Mouse (Mus musculus) ovary, postnatal 36 days (tissue): ENCODE measurements around the gene Smtn.
A peak's percentile ranks its signal among the peaks of the same experiment; 100 is the strongest.

Source experiments
- DNase-seq: peaks from one replicate; pipeline ENCODE4 v3.0.0; 2022; ENCODE audit warnings: low spot score, mixed read lengths

The Smtn gene

DNA sequence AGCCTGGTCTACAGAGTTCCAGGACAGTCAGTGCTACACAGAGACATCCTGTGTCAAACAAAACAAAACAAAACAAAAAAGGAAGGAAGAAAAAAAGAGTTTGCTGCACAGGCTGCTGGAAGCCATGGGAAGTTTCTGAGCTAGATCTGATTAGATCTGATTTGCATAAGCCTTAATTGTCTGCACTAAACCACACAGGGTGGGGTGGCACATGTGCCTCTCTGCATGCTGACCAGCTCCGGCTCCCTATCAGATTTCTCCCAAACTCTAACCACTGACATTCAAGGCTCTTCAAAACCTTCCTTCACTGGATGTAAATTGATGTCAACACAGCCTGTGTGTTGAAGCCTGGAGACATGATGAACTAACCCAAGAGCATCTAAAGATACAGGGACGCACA lies 6.6 kb upstream of the Smtn start:
- DNase-seq = no peak

DNA sequence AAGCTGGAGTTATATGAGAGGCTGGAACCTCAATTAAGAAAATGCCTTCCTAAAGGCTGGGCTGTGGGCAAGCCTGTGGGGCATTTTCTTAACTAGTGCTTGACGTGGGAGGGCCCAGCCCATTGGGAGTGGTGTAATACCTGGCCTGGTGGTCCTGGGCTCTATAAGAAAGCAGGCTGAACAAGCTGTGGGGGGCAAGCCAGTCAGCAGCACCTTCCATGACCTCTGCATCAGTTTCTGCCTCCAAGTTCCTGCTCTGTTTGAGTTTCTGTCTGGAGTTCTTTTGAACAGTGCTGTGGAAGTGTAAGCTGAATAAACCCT lies 5.8 kb upstream of the Smtn start:
- no peak for DNase-seq

DNA sequence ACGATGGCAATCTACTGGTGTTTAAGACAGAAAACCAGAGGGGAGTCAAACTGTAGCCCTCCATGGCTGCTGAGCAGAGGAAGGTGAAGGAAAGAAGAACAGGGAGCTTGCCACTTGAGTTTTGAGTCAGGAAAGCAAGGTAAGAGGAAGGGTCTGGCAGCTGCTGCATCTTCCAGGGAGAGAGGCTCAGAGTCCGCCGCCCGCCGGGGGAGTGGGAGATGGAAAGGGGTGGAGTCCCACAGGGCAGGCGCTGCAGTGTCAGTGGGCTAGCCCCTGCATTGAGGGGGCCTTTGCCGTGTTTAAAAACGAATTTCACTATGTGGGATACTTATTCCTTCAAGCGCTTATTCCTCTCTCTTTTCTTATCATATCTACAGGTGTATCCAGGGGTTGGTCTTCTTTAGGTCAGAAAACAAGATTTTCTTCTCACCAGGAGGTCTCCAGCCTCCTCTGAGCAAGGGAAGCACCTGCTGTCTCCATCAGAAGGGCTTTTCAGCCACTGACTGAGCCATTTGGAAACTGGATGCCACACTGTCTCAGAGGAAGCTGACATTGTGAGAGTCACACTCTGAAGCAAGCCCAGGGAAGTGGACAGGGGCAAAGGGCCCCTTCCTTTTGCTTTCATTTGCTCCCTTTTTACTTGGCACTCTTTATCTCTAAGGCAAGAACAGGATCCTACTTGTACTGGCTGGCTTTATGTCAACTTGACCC lies 5.3 kb upstream of the Smtn start:
- no peak for DNase-seq

DNA sequence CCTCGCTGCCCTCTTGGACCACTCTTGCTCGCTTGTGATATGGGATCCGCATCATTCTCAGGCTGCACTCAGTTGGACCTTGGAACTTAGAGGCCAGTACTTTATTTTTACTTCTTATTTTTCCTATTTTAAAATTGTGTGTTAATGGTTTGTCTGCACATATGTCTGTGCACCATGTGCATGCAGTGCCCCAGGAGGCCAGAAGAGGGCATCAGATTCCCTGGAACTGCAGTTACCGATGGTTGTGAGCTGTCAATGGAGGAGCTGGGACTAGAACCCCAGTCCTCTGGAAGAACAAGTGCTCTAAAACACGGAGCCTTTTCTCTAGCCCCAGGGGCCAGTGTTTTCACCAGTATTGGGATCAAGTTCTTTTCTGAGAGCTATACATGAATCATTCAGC lies 4.0 kb upstream of the Smtn start:
- DNase-seq = no peak

DNA sequence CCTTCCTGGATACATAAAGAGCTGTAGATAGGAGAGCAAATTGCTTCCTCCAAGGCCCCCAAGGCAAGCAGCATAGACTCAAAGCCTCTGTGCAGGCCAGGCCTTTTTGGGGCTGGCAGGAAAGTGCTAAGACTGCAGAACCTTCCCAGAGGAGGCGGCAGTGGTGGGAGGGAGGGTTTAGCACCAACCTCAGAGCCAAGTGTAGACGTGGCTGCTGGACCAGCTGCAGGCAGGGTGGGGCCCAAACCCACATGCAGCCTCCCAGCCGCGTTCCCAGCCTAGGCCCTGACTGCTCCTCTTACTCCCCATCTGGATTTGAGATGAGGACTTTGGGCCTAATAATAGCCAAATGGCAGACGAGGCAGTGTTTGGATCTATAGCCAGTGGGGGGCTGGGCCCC lies 2.6 kb upstream of the Smtn start:
- DNase-seq = peak; percentile 49

DNA sequence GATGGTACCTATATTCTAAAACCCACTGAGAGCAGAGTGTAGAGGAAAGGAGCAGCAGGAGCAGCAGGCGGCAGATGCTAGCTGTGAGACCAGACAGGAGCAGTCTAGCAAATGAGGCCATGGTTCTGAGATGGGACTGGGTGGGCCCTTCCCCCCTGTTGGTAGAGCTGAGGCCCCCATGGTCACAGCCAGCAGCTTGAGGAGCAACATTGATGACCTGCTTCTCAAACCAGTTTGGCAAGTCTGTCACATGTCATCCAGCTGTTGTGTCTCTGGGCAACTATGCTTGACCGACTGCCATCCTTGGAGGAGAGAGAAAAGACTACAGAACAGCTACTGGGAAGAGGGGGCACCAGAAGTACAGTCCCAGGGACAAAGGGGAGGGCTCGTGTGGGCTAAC lies 1.5 kb upstream of the Smtn start:
- DNase-seq = no peak

DNA sequence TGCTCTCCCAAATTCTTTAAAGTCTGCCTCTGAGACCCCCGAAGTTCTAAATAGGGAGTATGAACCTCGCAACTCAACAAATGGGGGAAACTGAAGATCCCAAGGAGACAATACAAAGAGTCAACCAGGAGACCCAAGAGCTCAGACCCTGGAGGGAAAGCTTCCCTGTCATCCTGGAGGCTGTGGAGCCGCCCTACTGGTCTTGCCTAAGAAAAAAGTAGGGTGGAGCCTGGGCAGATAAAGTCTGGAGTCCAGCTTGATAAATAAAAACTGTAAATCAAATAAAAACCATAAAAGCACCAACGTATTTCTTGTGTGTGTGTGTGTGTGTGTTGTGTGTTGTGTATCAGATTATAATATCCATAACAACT lies 601 bp downstream of the Smtn start:
- DNase-seq = no peak

DNA sequence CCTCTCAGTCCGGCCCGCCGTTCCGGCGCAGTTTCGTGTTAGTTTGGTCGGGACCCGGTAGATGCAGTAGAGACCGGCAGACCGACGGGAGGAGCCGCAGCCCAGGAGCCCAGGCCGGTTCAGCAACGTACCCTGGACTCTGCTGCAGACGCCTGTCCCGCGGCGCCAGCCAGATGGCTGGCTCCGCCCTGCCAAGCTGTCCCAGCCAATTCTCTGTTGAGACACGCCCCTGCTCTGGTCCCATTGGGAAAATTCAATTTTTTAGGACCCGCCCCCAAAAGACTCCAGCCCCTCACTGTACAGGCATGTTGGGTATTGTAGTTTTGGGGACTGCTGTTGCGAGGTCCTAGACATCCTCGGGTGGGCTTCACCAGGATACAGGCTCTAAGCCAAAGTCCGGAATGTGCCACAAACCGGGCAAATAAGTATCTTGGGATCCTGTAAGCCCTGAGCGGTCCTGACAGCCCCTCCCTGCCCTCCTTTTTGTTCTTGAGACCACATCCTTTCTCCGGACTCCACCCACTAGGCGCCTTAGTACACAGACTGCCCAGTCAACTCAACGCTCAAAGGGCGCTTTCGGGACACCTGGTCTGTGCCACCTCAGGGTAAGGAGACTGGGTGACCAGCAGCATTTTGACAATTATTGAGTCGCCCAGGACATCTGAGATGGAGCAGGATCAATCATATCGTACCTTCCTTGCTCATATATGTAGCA lies 1.1 kb downstream of the Smtn start:
- peak; percentile 89 for DNase-seq

DNA sequence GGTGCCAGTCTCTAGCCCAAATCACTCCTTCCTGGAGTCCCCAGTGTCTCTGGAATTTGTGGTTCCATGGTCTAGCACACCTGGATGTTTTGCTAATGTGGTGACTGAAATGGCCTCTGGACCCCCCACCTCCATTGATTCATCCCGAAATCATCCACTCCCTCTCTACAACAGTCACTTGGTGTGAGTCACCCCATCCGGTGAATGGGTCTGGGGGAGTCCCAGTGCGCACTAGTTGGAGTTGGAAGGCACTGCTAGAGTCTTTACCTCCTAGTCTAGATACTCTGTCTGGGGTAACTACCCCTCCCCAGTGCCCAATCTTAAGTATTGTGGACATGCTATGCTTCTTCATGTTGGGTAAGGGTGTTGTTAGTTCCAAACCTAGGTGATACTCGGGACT lies 2.1 kb downstream of the Smtn start:
- DNase-seq = no peak

DNA sequence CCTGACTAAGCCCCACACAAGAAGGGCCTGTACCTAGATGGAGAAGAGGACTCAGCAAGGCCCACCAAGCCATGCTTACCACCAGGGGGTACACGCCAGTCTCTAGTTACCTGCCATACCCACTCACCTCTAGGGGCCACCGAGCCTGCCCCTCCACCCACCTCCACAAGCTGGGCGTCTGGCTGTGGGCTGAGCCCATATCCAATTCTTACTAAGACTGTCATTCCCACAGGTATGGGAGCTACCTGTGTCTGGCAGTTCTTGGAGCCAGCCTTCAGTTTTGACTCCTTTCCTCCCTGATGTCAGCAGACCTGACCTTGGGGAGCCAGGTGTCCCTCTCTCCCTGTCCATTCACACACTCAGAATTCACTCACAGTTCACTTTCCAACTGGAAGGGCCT lies 2.7 kb downstream of the Smtn start:
- no peak for DNase-seq

DNA sequence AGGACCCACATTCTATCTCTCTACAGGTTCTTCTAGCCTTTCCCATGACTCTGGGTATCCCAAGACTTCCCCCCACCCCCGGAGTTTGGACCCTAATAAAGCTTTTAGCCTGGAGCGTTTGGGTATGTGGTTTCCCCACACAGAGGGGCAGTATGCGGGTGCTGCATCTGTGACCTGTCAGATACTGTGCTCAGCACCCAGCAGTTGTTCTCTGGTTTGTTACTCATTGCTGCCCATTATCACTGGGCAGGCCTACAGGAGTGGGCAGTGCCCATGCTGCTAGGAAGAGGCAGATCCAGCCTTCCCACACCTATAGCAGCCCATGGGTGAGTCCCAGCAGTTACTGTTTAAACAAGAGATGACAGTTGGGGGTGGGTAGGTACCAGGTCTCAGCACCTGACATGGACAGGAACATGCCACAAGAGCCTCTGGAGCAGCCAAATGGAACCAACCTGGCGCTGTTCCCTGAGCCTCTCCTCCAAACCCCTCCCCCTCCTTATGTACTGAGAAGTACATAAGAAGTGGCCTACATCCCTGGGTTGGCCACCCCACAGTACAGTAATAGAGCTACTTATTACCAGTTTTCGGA lies 3.6 kb downstream of the Smtn start:
- DNase-seq = no peak

DNA sequence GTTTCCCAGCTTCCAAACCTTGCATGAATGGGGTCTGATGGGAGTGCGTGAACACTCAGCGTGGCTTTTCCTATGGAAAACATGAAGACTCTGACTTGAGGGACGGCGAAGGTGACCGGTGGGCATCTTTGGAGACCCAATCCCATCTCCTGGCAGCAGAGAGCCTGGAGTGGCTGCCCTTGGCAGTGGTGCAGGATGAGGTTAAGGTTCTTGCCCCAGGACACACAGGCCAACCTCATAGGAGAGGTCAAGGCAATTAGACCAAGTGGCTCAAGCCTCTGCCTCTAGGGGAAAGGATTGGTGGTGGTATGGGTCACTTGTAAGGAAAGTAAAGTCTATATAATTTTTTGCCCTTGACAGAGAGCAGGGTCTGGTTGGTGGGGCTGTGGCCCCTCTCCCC lies 4.3 kb downstream of the Smtn start:
- no peak for DNase-seq

DNA sequence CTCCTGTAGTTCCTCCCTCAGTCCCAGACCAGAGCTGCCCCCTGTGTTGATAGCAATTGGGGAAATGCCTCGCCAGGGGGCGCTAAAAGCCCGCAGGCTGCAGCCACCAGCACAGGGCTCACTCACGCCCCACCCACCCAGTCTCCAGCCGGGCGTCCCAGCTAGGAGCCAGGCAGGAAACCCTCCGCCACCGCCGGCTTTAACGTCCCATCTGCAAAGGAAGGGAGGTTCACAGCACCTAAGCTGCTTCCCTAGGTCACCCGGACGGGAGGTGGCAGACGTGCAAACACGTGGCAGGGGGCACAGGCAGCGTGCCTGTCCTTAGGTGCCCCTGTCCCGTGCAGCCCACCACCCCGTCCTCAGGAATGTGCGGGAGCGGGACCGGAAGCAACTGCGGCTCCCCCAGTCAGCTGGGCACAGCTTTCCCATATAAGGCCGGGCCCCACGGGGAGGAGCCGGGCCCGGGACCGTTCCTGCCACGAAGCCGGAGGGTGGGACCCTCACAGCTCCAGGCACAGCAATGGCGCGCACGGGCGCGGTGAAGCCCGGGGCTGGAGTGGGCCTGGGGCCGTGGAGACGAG lies 4.9 kb downstream of the Smtn start:
- DNase-seq = peak; percentile 97

DNA sequence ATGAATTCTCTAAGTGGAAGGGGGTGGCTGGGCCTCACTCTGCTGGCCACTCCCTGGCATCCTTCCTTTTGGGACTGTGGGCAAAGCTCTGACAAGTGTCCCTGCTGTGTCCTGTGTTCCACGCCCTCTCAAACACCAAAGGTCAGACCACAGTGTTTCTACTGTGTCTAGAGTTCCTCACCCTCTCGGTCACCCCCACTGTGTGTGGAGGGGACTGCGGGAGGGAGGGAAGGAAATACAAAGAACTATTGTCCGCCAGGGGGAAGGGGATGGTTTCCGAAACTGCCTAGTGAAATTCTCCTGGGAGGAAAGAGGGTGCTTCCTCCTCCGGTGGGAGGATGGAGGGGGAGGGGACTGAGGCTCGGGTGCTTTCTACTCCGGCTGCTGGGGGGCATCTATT lies 5.5 kb downstream of the Smtn start:
- DNase-seq = no peak

DNA sequence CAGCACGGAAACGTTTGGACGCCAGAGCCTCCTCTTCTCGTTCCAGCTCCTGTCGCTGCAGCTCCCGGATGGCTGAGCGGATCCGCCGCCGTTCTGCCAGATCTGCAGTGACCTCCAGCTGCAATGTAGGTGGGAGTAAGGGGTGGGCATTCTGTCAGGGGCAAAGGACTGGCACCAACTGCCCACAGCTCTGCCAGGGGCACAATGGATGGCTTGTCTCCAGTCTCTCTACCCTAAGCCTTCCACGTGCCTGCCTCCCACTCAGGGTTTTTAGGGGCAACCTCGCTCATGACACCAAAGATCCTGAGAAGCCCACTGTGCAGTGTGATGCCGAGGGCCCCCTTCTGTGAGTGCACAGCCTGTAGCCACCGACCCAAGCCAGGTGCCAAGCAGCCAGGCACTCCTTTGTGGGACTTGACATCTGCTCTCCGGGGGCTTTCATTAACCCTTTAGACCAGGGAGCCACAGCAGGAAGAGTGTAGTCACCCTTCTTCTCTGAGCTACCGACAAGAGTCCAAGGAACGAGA lies 6.9 kb downstream of the Smtn start:
- DNase-seq = no peak

DNA sequence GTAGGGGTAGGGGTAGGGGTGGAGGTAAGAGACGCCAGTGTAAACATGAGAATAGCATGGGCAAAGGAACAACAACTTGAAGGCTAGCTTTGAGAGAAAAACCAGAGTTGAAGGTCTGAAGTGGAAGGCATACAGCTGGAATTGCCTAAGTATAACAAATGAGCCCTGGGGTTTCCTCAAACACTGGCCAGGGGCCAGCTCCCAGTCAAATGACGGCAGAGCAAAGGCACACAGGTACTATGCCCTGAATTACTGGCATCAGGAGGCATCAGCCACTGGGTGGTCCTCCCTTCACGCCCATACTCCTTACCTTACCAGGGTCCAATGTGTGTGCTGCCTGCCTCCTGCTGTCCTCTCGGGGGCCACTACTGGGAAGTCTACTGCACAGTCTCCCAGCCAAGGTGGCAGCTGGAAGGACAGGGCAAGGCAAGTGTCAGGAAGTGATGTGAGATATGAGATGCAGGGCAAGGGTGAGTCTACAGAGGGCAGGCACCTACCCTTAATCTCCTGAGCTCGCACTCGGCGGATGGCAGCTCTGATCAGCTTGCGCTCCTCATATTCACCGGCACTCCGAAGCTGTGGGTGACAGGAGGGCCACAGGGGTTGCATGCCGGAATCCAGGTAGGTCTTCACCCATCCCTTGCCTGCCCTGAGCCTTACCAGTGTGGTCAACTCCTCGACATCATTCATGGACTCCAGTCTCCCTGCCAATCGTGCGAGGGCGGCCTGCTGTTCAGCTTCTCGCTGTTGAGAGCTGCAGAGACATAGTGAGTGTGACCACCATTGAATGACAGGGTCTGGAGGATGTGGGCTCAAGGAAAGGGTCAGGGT lies 8.1 kb downstream of the Smtn start:
- no peak for DNase-seq

DNA sequence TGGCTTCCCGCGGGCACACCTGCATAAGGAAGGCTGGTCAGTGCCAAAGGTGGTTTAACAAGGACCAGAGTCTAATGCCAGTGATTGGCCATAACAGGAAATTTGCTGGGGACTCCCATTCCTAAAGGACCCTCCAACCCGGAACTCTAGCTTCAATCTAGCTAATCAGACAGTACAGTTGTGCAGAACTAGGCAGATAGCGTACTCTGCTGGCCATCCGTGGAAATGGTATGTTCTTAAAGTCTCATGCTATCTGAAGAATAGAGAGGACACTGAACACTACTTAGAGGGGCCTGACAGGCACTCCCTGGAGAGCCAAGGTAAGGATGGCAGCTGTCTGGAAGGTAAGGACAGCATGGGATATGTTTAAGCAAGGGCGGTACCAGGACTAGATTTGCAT lies 8.8 kb downstream of the Smtn start:
- DNase-seq = no peak

DNA sequence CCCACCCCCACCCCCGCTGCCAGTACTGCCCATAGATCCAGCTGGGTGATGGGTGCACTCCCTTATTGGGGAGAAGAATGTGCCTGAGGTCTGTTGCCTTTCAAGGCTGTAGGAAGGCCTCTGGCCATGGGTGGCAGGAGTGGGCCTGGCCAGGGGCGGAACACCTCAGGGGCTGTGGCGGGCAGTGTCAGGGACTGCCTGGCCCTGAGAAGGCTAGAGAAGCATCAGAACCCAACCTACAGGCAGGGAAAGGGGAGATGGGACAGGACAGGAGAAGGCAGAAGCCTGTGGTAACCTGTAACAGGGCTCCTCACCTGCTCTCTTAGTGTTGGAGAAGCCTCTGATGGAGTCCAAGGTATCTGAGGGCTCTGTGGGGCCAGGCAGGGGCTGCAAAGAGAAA lies 9.7 kb downstream of the Smtn start:
- DNase-seq = no peak

DNA sequence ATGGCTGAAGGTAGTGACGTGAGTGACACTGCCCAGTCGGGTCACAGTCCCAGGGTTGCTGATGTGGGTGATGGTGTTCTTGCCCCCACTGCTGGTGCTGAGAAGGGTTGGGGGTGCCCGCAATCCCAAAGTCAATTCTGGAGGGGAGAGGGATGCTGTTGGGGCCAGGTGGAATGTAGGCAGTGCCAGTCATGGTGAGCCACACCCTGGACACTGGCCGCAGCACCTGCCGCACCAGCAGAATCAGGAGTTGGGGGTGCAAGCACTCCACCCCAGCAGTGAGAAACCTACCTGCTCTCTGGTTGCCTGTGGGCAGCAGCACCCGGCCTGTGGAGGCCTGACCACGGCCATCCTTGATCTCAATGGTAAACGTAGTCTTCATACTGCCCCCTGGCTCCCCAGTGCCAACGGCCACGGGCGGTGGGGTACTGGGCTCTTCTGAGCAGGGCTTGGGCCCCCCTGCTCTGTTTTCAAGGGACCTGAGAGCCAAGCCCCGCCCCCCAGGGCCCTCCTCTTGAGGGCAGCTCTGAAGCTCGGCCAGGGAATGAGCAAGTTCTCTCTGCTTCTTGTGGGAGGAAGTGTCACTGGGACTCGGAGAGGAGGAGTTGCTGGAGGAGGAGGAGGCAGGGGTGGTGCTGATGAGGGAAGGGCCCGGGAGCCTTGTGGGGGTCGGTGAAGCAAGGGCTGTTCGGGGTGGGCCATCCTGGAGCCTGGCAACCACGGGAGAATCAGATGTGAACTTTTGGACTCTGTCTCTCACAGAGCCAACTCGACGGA lies 10.7 kb downstream of the Smtn start:
- no peak for DNase-seq

DNA sequence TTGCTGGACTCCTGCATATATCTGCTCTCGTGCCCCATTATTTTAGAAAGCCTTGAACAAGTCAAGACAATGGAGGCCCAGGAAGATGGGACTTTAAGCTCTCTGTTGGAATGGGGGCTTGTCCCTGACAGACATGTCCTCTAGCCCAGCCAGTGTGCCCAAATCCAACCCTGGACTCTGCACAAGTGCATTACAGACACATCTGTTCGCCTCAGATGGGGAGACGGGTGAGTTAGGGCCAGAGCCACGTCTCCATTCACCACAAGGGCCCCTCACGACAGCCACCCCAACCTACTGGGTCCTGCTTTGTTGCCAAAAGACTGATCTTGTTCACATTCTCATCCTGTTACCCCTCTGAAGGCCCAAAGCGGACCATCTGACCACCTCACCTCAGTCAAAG lies 12.2 kb downstream of the Smtn start:
- DNase-seq = no peak

DNA sequence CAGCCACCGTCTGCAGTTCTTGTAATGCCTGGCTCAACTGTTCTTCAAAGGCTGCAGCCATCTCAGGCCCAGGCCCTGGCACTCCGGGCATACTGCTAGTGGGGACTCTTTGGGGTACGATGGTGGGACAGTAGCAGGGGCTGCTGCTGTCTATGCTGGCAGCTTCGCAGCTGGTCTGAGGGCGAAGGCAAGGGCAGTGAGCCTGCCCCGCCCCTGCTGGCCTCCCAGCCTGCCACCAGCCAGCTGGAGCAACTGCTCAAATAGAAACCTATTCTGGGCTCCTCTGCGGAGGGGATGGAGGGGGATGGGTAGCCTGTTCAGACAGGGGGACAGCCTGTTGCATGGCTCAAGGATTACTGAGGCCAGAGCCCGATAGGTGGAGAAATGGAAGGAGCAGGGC lies 12.6 kb downstream of the Smtn start:
- DNase-seq = no peak
